Mouse (Mus musculus) CH12.LX (cell line): ENCODE data around the gene Shisa3. TPM values are rescaled to one million over a fixed set of nuclear protein-coding genes. Genes with fewer than 3 reads are reported as not detected.

Experiments
- DNase-seq: peaks from one replicate; pipeline ENCODE4 v3.0.0-alpha.2; 2013; ENCODE audit errors: extremely low read depth
- H3K27ac ChIP-seq: 2 replicates; pipeline ENCODE4 v1.5.1; 2012; ENCODE audit warnings: low read depth, mild to moderate bottlenecking, control low read depth, moderate library complexity; ENCODE audit not compliant: insufficient read depth
- H3K27me3 ChIP-seq: replicated peaks from 2 replicates; pipeline ENCODE3; 2012; ENCODE audit warnings: inconsistent platforms
- H3K36me3 ChIP-seq, 2 experiments: replicated peaks in 1 of 2; 2 replicates each; pipeline versions ENCODE3 to v1.6.1; 2012; ENCODE audit warnings: inconsistent platforms in 1 of 2, low read length in 1 of 2, mild to moderate bottlenecking in 1 of 2, mixed read lengths in 1 of 2, moderate library complexity in 1 of 2; ENCODE audit not compliant: control insufficient read depth in 1 of 2, insufficient read depth in 1 of 2
- H3K4me1 ChIP-seq, 2 experiments: 2 replicates each; pipeline ENCODE4 v1.6.1; 2012; ENCODE audit warnings: inconsistent platforms in 1 of 2, moderate library complexity in 1 of 2; ENCODE audit not compliant: insufficient read depth in 2 of 2, control insufficient read depth in 1 of 2
- H3K4me2 ChIP-seq: 2 replicates; pipeline ENCODE4 v1.6.1; 2012; ENCODE audit warnings: low read depth, mild to moderate bottlenecking, control low read depth; ENCODE audit not compliant: poor library complexity, insufficient read depth, severe bottlenecking
- H3K4me3 ChIP-seq, 3 experiments: fragments of 150-350 bp in 1 of 3; sonication (generic) in 1 of 3; replicated peaks in 1 of 3; 2 replicates each; pipeline versions ENCODE3 to v1.5.1; 2011 to 2012; ENCODE audit warnings: low read depth in 2 of 3, low read length in 2 of 3, mild to moderate bottlenecking in 2 of 3, moderate library complexity in 2 of 3, control low read depth in 1 of 3, improper control_type of control experiment in 1 of 3, inconsistent platforms in 1 of 3, mixed read lengths in 1 of 3; ENCODE audit not compliant: poor library complexity in 1 of 3
- H3K79me2 ChIP-seq: replicated peaks from 2 replicates; pipeline ENCODE4 v1.6.1; 2012; ENCODE audit warnings: mild to moderate bottlenecking, moderate library complexity; ENCODE audit not compliant: control insufficient read depth, poor library complexity, insufficient read depth, severe bottlenecking; ENCODE audit errors: extremely low read depth
- H3K9ac ChIP-seq: 2 replicates; pipeline ENCODE4 v1.6.1; 2012; ENCODE audit warnings: low read depth, mild to moderate bottlenecking, control low read depth, moderate library complexity; ENCODE audit not compliant: insufficient read depth
- H3K9me3 ChIP-seq: replicated peaks from 2 replicates; pipeline ENCODE3; 2012; ENCODE audit warnings: low read length, inconsistent platforms, mixed read lengths
- CHD1 ChIP-seq: IDR thresholded peaks from 2 replicates; pipeline ENCODE4 v1.6.1; 2012; ENCODE audit warnings: low read depth, low read length, improper control_type of control experiment, inconsistent platforms
- CHD2 ChIP-seq: IDR thresholded peaks from 2 replicates; pipeline ENCODE4 v1.6.1; 2011; ENCODE audit warnings: low read length, improper control_type of control experiment
- ELF1 ChIP-seq: IDR thresholded peaks from 2 replicates; pipeline ENCODE4 v1.6.1; 2014; ENCODE audit warnings: low read depth, mild to moderate bottlenecking, inconsistent platforms, low read length, improper control_type of control experiment
- EP300 ChIP-seq: IDR thresholded peaks from 2 replicates; pipeline ENCODE4 v1.6.1; 2011; ENCODE audit warnings: low read length, improper control_type of control experiment
- ETS1 ChIP-seq: conservative IDR thresholded peaks from 2 replicates; pipeline ENCODE4 v1.6.1; 2012; ENCODE audit warnings: low read depth, mild to moderate bottlenecking, inconsistent platforms, low read length, improper control_type of control experiment, moderate library complexity
- HCFC1 ChIP-seq: IDR thresholded peaks from 2 replicates; pipeline ENCODE4 v1.6.1; 2012; ENCODE audit warnings: low read depth, mild to moderate bottlenecking, inconsistent platforms, low read length, improper control_type of control experiment
- IRF4 ChIP-seq: IDR thresholded peaks from 2 replicates; pipeline ENCODE4 v1.6.1; 2014; ENCODE audit warnings: low read depth, mild to moderate bottlenecking, inconsistent platforms, low read length, improper control_type of control experiment
- JUN ChIP-seq: IDR thresholded peaks from 2 replicates; pipeline ENCODE4 v1.6.1; 2011; ENCODE audit warnings: low read depth, mild to moderate bottlenecking, low read length, improper control_type of control experiment, moderate library complexity; ENCODE audit not compliant: insufficient read depth
- KAT2A ChIP-seq: IDR thresholded peaks from 2 replicates; pipeline ENCODE4 v1.6.1; 2012; ENCODE audit warnings: low read length, improper control_type of control experiment, inconsistent platforms; ENCODE audit not compliant: insufficient replicate concordance
- MAFK ChIP-seq: IDR thresholded peaks from 2 replicates; pipeline ENCODE4 v1.6.1; 2011; ENCODE audit warnings: low read length, improper control_type of control experiment; ENCODE audit not compliant: insufficient replicate concordance
- MEF2A ChIP-seq: IDR thresholded peaks from 2 replicates; pipeline ENCODE4 v1.6.1; 2014; ENCODE audit warnings: low read depth, mild to moderate bottlenecking, inconsistent platforms, low read length, improper control_type of control experiment, borderline replicate concordance
- MXI1 ChIP-seq: IDR thresholded peaks from 2 replicates; pipeline ENCODE4 v1.6.1; 2011; ENCODE audit warnings: mild to moderate bottlenecking, low read depth, low read length, improper control_type of control experiment
- NRF1 ChIP-seq: IDR thresholded peaks from 2 replicates; pipeline ENCODE4 v1.6.1; 2014; ENCODE audit warnings: low read depth, mild to moderate bottlenecking, inconsistent platforms, low read length, improper control_type of control experiment, moderate library complexity
- RAD21 ChIP-seq: IDR thresholded peaks from 2 replicates; pipeline ENCODE4 v1.6.1; 2011; ENCODE audit warnings: low read depth, mild to moderate bottlenecking, low read length, improper control_type of control experiment, moderate library complexity
- RCOR1 ChIP-seq: conservative IDR thresholded peaks from 2 replicates; pipeline ENCODE4 v1.6.1; 2012; ENCODE audit warnings: low read depth, mild to moderate bottlenecking, inconsistent platforms, low read length, improper control_type of control experiment
- SIN3A ChIP-seq: IDR thresholded peaks from 2 replicates; pipeline ENCODE4 v1.6.1; 2012; ENCODE audit warnings: low read length, improper control_type of control experiment, inconsistent platforms
- SMC3 ChIP-seq: IDR thresholded peaks from 2 replicates; pipeline ENCODE4 v1.6.1; 2011; ENCODE audit warnings: low read depth, low read length, improper control_type of control experiment
- TBP ChIP-seq: conservative IDR thresholded peaks from 2 replicates; pipeline ENCODE4 v1.6.1; 2011; ENCODE audit warnings: low read depth, low read length, improper control_type of control experiment
- UBTF ChIP-seq: IDR thresholded peaks from 2 replicates; pipeline ENCODE4 v1.6.1; 2012; ENCODE audit warnings: low read depth, mild to moderate bottlenecking, inconsistent platforms, low read length, improper control_type of control experiment, moderate library complexity
- USF1 ChIP-seq: IDR thresholded peaks from 2 replicates; pipeline ENCODE4 v1.6.1; 2014; ENCODE audit warnings: low read depth, mild to moderate bottlenecking, inconsistent platforms, low read length, improper control_type of control experiment
- USF2 ChIP-seq: conservative IDR thresholded peaks from 2 replicates; pipeline ENCODE4 v1.6.1; 2011; ENCODE audit warnings: low read depth, low read length, improper control_type of control experiment
- ZKSCAN1 ChIP-seq: IDR thresholded peaks from 2 replicates; pipeline ENCODE4 v1.6.1; 2012; ENCODE audit warnings: low read depth, inconsistent platforms, low read length, improper control_type of control experiment, borderline replicate concordance
- ZMIZ1 ChIP-seq: IDR thresholded peaks from 2 replicates; pipeline ENCODE4 v1.6.1; 2012; ENCODE audit warnings: low read depth, mild to moderate bottlenecking, inconsistent platforms, low read length, improper control_type of control experiment
- dilution Hi-C: fragments of 300-500 bp; cut with MboI; formaldehyde crosslinking; loops from 2 replicates; pipeline ENCODE4 v1.14.3; 2020; ENCODE audit warnings: low sequenced_read_pairs; ENCODE audit not compliant: extremely low pct_unique_long_range_greater_than_20kb, extremely low pct_ligation_motif_present
- in situ Hi-C: fragments of 300-500 bp; cut with MboI; formaldehyde crosslinking; loops from 3 replicates; pipeline ENCODE4 v1.14.3; 2019; ENCODE audit warnings: low sequenced_read_pairs, low pct_ligation_motif_present, low pct_unique_long_range_greater_than_20kb, mixed read lengths
- polyA plus RNA-seq: library from polyadenylated mRNA; unstranded; fragments of >175 nt; gene quantifications from 2 replicates; pipeline ENCODE4 v1.2.1, GENCODE M21; 2012; ENCODE audit warnings: low read depth; ENCODE audit not compliant: insufficient read length
- total RNA-seq, 2 experiments: library from RNA; depleted of rRNA; stranded (reverse); fragments of 300-350 nt in 1 of 2; fragments of >200 nt in 1 of 2; gene quantifications; 2 replicates each; pipeline ENCODE4 v1.2.3; 2012 to 2014

Shisa3 gene
- total and polyA plus RNA-seq, 3 experiments = not detected

DNA sequence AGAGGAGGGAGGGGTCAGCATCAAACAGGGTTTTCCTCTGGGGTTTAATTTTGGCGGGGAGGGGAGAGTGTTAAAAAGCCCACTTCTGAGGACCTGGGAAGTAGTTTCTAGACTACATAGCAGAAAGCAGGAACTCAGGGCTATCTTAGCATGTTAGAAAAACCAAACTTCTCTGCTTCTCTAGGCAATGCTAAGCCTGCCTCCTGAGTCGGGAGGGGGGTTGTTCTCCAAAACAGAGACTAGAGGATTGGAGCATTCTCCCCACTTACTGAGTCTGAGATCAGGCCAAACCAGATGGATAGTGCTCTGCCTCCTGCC lies 1.8 kb downstream of the Shisa3 start:
- Histone ChIP-seq H3K4me1 (no peaks in the 10 kb centered on the region), H3K4me3 (no peak overlapping the region), H3K27ac (no peak overlapping the region), H3K9ac (no peak overlapping the region), H3K9me3 (peaks cover 18% of the 10 kb centered on the region), H3K36me3 (no peaks in the 10 kb centered on the region), H3K4me2 (no peak overlapping the region), H3K79me2 (no peaks in the 10 kb centered on the region), H3K27me3 (no peaks in the 10 kb centered on the region)
- TF ChIP-seq KAT2A (no peak), ELF1 (no peak), SIN3A (no peak), UBTF (no peak), ZMIZ1 (no peak)
- dilution Hi-C loops (no loop called here), in situ Hi-C loops (no loop called here)
- DNase-seq = no peak

DNA sequence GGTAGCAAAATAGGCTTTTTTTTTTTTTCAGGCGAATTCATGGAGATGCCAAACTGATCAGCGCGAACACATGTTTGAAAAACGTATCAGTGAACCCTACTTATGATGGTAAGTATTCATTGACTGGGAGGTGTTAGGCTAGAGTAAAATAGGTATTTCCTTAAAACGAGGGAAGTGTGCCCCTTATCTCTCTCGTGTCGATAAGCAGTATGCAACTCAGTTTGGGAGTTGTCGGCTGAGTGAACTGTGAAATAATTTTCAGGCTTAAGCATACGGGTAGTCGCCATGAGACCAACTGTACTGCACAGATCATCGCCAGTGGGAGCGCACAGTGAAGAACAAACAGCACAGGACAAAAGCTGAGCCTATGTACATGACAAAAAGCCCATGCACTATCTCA lies 13.5 kb downstream of the Shisa3 start:
- Histone ChIP-seq H3K4me3 (no peak overlapping the region), H3K9me3 (no peaks in the 10 kb centered on the region), H3K27me3 (no peaks in the 10 kb centered on the region), H3K27ac (no peak overlapping the region), H3K4me2 (no peak overlapping the region), H3K9ac (no peak overlapping the region), H3K4me1 (no peaks in the 10 kb centered on the region), H3K36me3 (peaks cover 13 to 20% of the 10 kb centered on the region in 2 experiments), H3K79me2 (no peaks in the 10 kb centered on the region)
- TF ChIP-seq NRF1 (no peak), ETS1 (no peak), TBP (no peak), ZKSCAN1 (no peak), EP300 (no peak), ZMIZ1 (no peak), IRF4 (no peak), RCOR1 (no peak), USF2 (no peak), CHD2 (no peak), RAD21 (no peak), MEF2A (no peak), KAT2A (no peak), MXI1 (no peak), USF1 (no peak), MAFK (no peak), CHD1 (no peak), HCFC1 (no peak), SMC3 (no peak), JUN (no peak)
- in situ Hi-C loops = no loop called here
- DNase-seq = no peak
- dilution Hi-C loops = no loop called here
